Mouse (Mus musculus) hindbrain, postnatal 0 days (tissue): ENCODE results near the gene Slco1a6. TPM values are rescaled to one million over a fixed set of nuclear protein-coding genes. Genes with fewer than 3 reads are reported as not detected.
"Not testable (repeated sequence)": the region's sequence is repeated elsewhere in the genome, so short reads cannot be mapped to it uniquely, and the experiment has no call there.

Source experiments
- ATAC-seq: fragments of 200-750 bp; cut with Nextera tagmentation; 2 replicates; pipeline ENCODE4 v1.8.0; 2017; ENCODE audit warnings: mild to moderate bottlenecking, moderate TSS enrichment, moderate library complexity
- DNase-seq: peaks from one replicate; pipeline ENCODE4 v3.0.0-alpha.2; 2015; ENCODE audit warnings: low spot score
- H3K27ac ChIP-seq: fragments of 300-500 bp; sonication (generic); 2 replicates; pipeline ENCODE4 v1.5.1; 2014; ENCODE audit warnings: mild to moderate bottlenecking
- H3K27me3 ChIP-seq: fragments of 300-500 bp; sonication (generic); 2 replicates; pipeline ENCODE4 v1.6.1; 2014; ENCODE audit warnings: low read length, mixed read lengths; ENCODE audit not compliant: insufficient read depth
- H3K36me3 ChIP-seq: fragments of 300-500 bp; sonication (generic); 2 replicates; pipeline ENCODE4 v1.6.1; 2014; ENCODE audit warnings: low read length, mixed read lengths; ENCODE audit not compliant: insufficient read depth
- H3K4me1 ChIP-seq: fragments of 300-500 bp; sonication (generic); 2 replicates; pipeline ENCODE4 v1.6.1; 2014; ENCODE audit warnings: antibody characterized with exemption, low read length, mixed read lengths; ENCODE audit not compliant: insufficient read depth
- H3K4me2 ChIP-seq: fragments of 300-500 bp; sonication (generic); 2 replicates; pipeline ENCODE4 v1.6.1; 2014; ENCODE audit warnings: low read depth, mild to moderate bottlenecking, low read length, moderate library complexity, mixed read lengths
- H3K4me3 ChIP-seq: fragments of 300-500 bp; sonication (generic); 2 replicates; pipeline ENCODE4 v1.5.1; 2014; ENCODE audit warnings: low read length
- H3K9ac ChIP-seq: fragments of 300-500 bp; sonication (generic); replicated peaks from 2 replicates; pipeline ENCODE4 v1.6.1; 2014; ENCODE audit warnings: mild to moderate bottlenecking, low read length, moderate library complexity, mixed read lengths
- H3K9me3 ChIP-seq: fragments of 300-500 bp; sonication (generic); 2 replicates; pipeline ENCODE4 v1.6.1; 2016; ENCODE audit warnings: low read length, mixed read lengths
- CTCF ChIP-seq: IDR thresholded peaks from 2 replicates; pipeline ENCODE4 v1.5.1; 2016; ENCODE audit warnings: antibody characterized with exemption, control low read depth, low read depth
- WGBS: fragments of 180-500 bp; shearing (Covaris S2); extraction: QIAGEN DNeasy Blood & Tissue Kit; methylation state at CpG from one replicate; pipeline ENCODE4 v1.1.7; 2014; 5-methylcytosine and 5-hydroxymethylcytosine counted together
- polyA plus RNA-seq: library from polyadenylated mRNA; unstranded; fragments of >200 nt; fragmentation: Nextera tagmentation; extraction: Ambion mirVana; gene quantifications from 2 replicates; pipeline ENCODE4 v1.2.1, GENCODE M21; 2015
- total RNA-seq: library from RNA; depleted of rRNA; stranded (reverse); fragments of >200 nt; gene quantifications from 2 replicates; pipeline ENCODE4 v1.2.3, GENCODE M21; 2014

Slco1a6 gene
- total and polyA plus RNA-seq, 2 experiments from 2014 or later: not detected

DNA sequence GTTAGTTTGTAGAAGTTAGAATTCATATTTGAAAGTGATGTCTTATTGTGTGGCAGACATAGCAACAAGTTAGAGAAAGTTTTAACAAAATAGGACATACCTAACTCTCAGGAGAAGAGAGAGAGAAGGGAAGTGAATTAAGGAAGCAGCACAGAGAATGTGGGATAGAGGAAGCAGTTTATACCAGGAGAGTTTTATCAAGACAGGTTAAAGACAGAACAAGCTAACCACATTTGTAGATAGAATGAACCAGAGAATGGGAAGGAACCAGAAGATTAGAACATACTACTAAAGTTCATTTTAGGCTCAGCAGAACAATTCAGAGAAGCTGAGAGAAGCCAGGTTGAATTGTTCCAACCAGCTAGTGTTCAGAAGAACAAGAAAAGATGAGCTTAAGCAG lies 7.8 kb downstream of the Slco1a6 start:
- H3K27ac ChIP-seq: no peak overlapping the region
- no peak overlapping the region for H3K9ac ChIP-seq
- H3K27me3 ChIP-seq: no peaks in the 10 kb centered on the region
- TF ChIP-seq CTCF: no peak
- H3K4me1 ChIP-seq: no peaks in the 10 kb centered on the region
- no peaks in the 10 kb centered on the region for H3K36me3 ChIP-seq
- DNase-seq (no peak), ATAC-seq (no peak)
- H3K9me3 ChIP-seq: no peaks in the 10 kb centered on the region
- no peak overlapping the region for H3K4me2 ChIP-seq
- H3K4me3 ChIP-seq: no peak overlapping the region

- no peak for ATAC-seq
- Histone ChIP-seq H3K4me2 (no peak overlapping the region), H3K27ac (no peak overlapping the region), H3K9ac (no peak overlapping the region), H3K4me1 (no peaks in the 10 kb centered on the region), H3K36me3 (no peaks in the 10 kb centered on the region), H3K4me3 (no peak overlapping the region), H3K27me3 (no peaks in the 10 kb centered on the region), H3K9me3 (no peaks in the 10 kb centered on the region)
- DNase-seq: no peak
- 89% methylated on average over 8 of the region's 8 CpGs for WGBS
- no peak for TF ChIP-seq CTCF
Measured at GRCm38 (mm10) chr6:142194245-142194644, 14.1 kb downstream of the Slco1a6 start.

DNA sequence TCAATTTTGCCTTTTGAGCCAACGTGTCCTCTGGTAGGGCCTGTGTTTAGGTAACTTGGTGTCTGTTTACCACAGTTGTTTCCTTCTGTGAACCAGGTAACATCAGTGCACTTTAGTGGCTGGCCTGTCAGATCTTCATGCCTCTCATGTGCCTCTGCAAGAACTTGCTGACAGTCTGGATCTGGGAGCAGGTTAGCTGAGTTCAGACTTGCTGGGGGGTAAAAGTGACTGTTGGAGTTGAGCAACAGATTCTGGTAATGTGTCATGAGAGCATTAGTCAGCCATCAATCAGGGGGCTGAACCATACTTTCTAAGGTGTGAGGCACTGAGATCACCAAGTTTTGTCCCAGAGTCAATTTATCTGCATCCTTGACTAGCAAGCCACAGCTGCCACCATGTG lies 16.4 kb downstream of the Slco1a6 start:
- Histone ChIP-seq H3K9me3 (no peaks in the 10 kb centered on the region), H3K27ac (no peak overlapping the region), H3K4me2 (no peak overlapping the region), H3K4me1 (no peaks in the 10 kb centered on the region), H3K36me3 (no peaks in the 10 kb centered on the region), H3K27me3 (no peaks in the 10 kb centered on the region), H3K9ac (no peak overlapping the region), H3K4me3 (no peak overlapping the region)
- 83% methylated on average over 1 of the region's 1 CpGs for WGBS
- ATAC-seq (no peak), DNase-seq (no peak)
- TF ChIP-seq CTCF: no peak

- no peak for TF ChIP-seq CTCF
- H3K27me3 ChIP-seq: no peaks in the 10 kb centered on the region
- H3K36me3 ChIP-seq: no peaks in the 10 kb centered on the region
- no peak overlapping the region for H3K27ac ChIP-seq
- DNase-seq: no peak
- WGBS: 97% methylated on average over 3 of the region's 3 CpGs
- no peak overlapping the region for H3K4me2 ChIP-seq
- H3K4me1 ChIP-seq: no peaks in the 10 kb centered on the region
- no peak overlapping the region for H3K9ac ChIP-seq
- no peaks in the 10 kb centered on the region for H3K9me3 ChIP-seq
- H3K4me3 ChIP-seq: no peak overlapping the region
- ATAC-seq: no peak
Measured at GRCm38 (mm10) chr6:142187426-142187825, 20.9 kb downstream of the Slco1a6 start.

DNA sequence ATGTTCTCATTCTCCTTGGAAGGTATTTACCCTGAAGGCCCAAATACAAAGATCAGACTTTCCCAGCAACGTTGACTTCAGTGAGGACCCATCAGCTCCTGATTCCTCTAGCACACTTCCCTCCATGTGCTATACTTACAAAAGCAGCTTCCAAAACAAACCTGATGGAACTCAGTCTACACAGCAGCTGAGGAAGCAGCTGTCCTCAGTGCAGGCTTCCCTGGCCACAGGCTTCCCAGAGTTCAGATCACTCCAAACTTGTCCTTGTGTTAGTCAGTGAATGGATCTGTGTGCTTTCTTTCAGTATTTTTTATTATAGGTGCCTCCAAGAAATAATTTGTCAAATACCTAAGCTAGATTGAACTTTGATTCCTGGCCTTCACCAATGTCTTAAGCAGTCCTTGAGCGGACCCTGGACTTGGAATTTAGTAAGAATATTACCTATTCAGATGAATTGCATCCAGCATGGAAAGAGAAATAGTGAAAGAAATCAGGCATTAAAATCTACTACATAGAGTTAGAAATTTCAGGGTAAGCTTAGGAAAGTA lies 22.4 kb downstream of the Slco1a6 start:
- H3K4me1 ChIP-seq: no peaks in the 10 kb centered on the region
- ATAC-seq (no peak), DNase-seq (no peak)
- TF ChIP-seq CTCF: no peak
- H3K4me2 ChIP-seq: no peak overlapping the region
- H3K9ac ChIP-seq: no peak overlapping the region
- WGBS: 82% methylated on average over 2 of the region's 2 CpGs
- H3K36me3 ChIP-seq: no peaks in the 10 kb centered on the region
- no peaks in the 10 kb centered on the region for H3K9me3 ChIP-seq
- no peak overlapping the region for H3K4me3 ChIP-seq
- no peak overlapping the region for H3K27ac ChIP-seq
- H3K27me3 ChIP-seq: no peaks in the 10 kb centered on the region

DNA sequence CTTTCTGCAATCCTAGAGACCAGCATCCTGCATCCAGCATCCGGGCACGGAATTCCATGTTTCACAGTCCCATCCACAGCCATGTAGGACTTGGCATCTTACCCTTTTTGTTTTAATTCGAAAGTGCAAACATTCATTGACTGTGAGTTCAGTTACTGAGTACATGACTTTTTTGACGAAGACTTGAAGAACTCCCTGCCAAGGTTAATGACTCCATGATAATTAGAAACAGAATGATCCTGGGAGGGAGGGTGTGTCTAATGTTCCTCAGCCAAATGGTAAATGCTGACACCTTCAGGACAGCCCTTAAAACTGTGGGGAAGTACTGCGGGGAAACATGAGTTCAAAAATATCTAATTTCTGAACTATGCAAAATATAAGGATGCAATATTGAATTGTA lies 44.9 kb downstream of the Slco1a6 start:
- TF ChIP-seq CTCF: no peak
- DNase-seq (no peak), ATAC-seq (no peak)
- H3K9me3 ChIP-seq: no peaks in the 10 kb centered on the region
- H3K36me3 ChIP-seq: no peaks in the 10 kb centered on the region
- WGBS: 82% methylated on average over 5 of the region's 5 CpGs
- H3K9ac ChIP-seq: no peak overlapping the region
- H3K27ac ChIP-seq: no peak overlapping the region
- no peak overlapping the region for H3K4me3 ChIP-seq
- H3K27me3 ChIP-seq: no peaks in the 10 kb centered on the region
- H3K4me1 ChIP-seq: no peaks in the 10 kb centered on the region
- H3K4me2 ChIP-seq: no peak overlapping the region

- Histone ChIP-seq H3K4me2 (no peak overlapping the region), H3K9me3 (no peaks in the 10 kb centered on the region), H3K9ac (no peak overlapping the region), H3K27ac (no peak overlapping the region), H3K4me3 (no peak overlapping the region), H3K36me3 (no peaks in the 10 kb centered on the region), H3K27me3 (no peaks in the 10 kb centered on the region), H3K4me1 (no peaks in the 10 kb centered on the region)
- 79% methylated on average over 2 of the region's 2 CpGs for WGBS
- DNase-seq: no peak
- TF ChIP-seq CTCF: no peak
- ATAC-seq: no peak
Measured at GRCm38 (mm10) chr6:142161171-142161570, 47.1 kb downstream of the Slco1a6 start.

GRCm38 (mm10) chr6:142154081-142154480 lies 54.2 kb downstream of the Slco1a6 start:
- DNase-seq, H3K27ac ChIP-seq, H3K4me1 ChIP-seq, H3K9ac ChIP-seq, H3K4me2 ChIP-seq, H3K27me3 ChIP-seq, H3K36me3 ChIP-seq, H3K9me3 ChIP-seq, ATAC-seq, H3K4me3 ChIP-seq: not testable (repeated sequence)
- WGBS: 100% methylated on average over 3 of the region's 10 CpGs
